Mouse (Mus musculus) megakaryocyte, embryonic 14.5 days (primary cell): ENCODE results near the gene Tubb4b. TPM values are rescaled to one million over a fixed set of nuclear protein-coding genes. Genes with fewer than 3 reads are reported as not detected.

Source experiments
- H3K27me3 ChIP-seq: replicated peaks from 2 replicates; pipeline ENCODE3; 2012; ENCODE audit warnings: inconsistent platforms
- H3K36me3 ChIP-seq: replicated peaks from 2 replicates; pipeline ENCODE3; 2012; ENCODE audit warnings: low read length, inconsistent platforms, mixed read lengths
- H3K4me1 ChIP-seq: 2 replicates; pipeline ENCODE4 v1.6.1; 2012; ENCODE audit warnings: inconsistent platforms
- H3K4me3 ChIP-seq: replicated peaks from 2 replicates; pipeline ENCODE3; 2012; ENCODE audit warnings: moderate library complexity, mild to moderate bottlenecking, inconsistent platforms
- H3K9me3 ChIP-seq: 2 replicates; pipeline ENCODE4 v1.6.1; 2012; ENCODE audit warnings: inconsistent platforms
- FLI1 ChIP-seq: IDR thresholded peaks from 2 replicates; pipeline ENCODE4 v1.6.1; 2012; ENCODE audit warnings: low read length, inconsistent platforms, mixed read lengths
- GATA1 ChIP-seq: IDR thresholded peaks from 3 replicates; pipeline ENCODE4 v1.6.1; 2012; ENCODE audit warnings: mixed read lengths, low read length, inconsistent platforms, borderline replicate concordance
- polyA plus RNA-seq: library from polyadenylated mRNA; stranded (reverse); fragments of >175 nt; gene quantifications from 2 replicates; pipeline ENCODE4 v1.2.3, GENCODE M21; 2012; ENCODE audit warnings: low replicate concordance; ENCODE audit not compliant: insufficient read depth

Tubb4b gene
- polyA plus RNA-seq: 264 and 365 TPM in 2 replicates

DNA sequence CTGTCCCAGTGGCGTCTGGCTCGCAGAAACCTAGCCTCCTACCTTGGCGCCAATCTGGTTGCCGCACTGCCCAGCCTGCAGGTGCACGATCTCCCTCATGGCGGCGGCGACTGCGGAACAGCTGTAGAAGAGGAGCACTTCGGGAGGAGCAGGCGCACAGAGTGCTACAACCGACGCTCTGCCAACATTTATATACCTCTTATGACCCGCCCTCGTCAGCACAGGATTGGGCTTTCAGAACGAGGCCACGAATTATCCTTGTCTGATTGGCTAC is at the start of gene Tubb4b:
Tubb4b (minus strand) TSS at position 211 of the 274 bp plus-strand sequence.
- H3K27me3 ChIP-seq: no peaks in the 10 kb centered on the region
- no peaks in the 10 kb centered on the region for H3K9me3 ChIP-seq
- TF ChIP-seq FLI1 (no peak), GATA1 (no peak)
- peaks cover 81% of the 10 kb centered on the region for H3K4me1 ChIP-seq
- peak within 1 kb of the TSS; percentile 99 for H3K4me3 ChIP-seq
- H3K36me3 ChIP-seq: peaks cover 24% of the 10 kb centered on the region

DNA sequence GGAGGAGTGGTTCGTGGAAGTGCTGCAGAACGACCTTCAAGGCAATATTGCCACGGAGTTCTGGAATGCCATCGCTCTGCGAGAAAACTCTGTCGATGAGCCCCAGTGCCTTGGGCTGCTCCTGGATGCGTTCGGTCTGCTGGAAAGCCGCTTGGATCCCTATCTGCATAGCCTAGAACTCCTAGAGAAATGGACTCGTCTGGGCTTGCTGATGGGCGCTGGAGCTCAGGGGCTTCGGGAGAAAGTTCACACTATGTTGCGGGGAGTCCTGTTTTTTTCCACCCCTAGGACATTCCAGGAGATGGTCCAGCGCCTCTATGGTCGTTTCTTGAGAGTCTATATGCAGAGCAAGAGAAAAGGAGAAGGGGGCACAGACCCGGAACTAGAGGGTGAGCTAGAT is 48.5 kb upstream of the Tubb4b start:
- Histone ChIP-seq H3K4me1 (peaks cover 65% of the 10 kb centered on the region), H3K36me3 (peaks cover 80% of the 10 kb centered on the region), H3K27me3 (no peaks in the 10 kb centered on the region), H3K4me3 (peak overlapping the region; percentile 97), H3K9me3 (no peaks in the 10 kb centered on the region)
- no peak for TF ChIP-seq GATA1
- no peak for TF ChIP-seq FLI1

DNA sequence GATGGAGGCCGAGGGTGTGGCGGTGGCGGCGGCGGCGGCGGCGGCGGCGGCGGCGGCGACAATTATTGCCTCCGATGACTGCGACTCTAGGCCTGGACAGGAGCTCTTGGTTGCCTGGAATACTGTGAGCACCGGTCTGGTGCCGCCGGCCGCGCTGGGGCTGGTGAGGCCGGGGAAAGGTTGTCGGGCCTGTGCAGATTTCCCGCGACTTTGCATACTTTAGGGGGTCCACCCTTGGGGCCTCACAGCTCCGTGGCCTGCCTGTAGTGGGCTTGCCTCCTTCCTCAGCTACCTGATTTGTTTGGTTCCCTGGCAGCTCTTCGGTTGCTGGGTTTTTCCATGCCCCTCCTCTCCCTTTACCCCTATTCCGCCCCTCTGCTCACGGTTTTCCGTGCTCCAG is 48.0 kb upstream of the Tubb4b start:
- TF ChIP-seq GATA1 (no peak), FLI1 (no peak)
- Histone ChIP-seq H3K27me3 (no peaks in the 10 kb centered on the region), H3K36me3 (peaks cover 80% of the 10 kb centered on the region), H3K4me1 (peaks cover 70% of the 10 kb centered on the region), H3K9me3 (no peaks in the 10 kb centered on the region), H3K4me3 (peak overlapping the region; percentile 97)

DNA sequence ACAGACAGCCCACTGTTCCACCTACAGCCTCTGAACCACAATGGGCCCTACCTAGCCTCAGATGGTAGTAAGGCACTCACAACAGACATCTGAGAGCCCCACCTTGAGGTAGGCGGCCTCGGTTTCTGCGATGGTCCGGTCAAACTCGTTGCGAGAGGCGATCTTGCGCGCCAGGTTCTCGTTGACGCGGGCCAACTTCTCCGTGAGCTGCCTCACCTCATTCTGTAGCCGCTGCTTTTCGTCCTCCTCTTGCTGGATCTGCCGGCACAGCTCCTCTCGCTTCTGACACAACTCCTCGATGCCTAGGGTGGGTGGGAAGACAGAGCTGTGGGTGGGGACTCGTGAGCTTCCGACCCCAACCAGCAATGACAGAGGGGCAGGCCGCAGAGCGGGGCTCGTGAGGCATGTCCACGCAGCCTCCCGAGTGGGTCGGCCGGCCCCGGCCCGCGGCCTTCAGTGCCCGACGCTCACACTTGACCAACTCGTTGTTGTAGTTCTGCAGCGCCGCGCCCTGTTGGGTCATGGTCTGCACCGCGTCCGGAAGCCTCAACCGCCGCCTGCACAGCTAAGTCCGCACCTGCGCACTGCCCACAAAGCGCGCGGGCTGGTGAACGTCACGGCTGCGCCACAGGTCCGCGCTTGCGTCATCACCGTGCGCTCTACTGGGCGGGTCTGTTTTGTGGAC is 47.5 kb upstream of the Tubb4b start, which contains the start of the genes Ssna1 and Anapc2:
Ssna1 (minus strand) TSS at position 612 of the 685 bp plus-strand sequence.
Anapc2 (plus strand) TSS at position 652 of the 685 bp plus-strand sequence.
- H3K9me3 ChIP-seq: no peaks in the 10 kb centered on the region
- H3K36me3 ChIP-seq: peaks cover 80% of the 10 kb centered on the region
- no peaks in the 10 kb centered on the region for H3K27me3 ChIP-seq
- TF ChIP-seq FLI1: no peak
- TF ChIP-seq GATA1: no peak
- peak within 1 kb of the TSS; percentile 97 for H3K4me3 ChIP-seq
- H3K4me1 ChIP-seq: peaks cover 76% of the 10 kb centered on the region

DNA sequence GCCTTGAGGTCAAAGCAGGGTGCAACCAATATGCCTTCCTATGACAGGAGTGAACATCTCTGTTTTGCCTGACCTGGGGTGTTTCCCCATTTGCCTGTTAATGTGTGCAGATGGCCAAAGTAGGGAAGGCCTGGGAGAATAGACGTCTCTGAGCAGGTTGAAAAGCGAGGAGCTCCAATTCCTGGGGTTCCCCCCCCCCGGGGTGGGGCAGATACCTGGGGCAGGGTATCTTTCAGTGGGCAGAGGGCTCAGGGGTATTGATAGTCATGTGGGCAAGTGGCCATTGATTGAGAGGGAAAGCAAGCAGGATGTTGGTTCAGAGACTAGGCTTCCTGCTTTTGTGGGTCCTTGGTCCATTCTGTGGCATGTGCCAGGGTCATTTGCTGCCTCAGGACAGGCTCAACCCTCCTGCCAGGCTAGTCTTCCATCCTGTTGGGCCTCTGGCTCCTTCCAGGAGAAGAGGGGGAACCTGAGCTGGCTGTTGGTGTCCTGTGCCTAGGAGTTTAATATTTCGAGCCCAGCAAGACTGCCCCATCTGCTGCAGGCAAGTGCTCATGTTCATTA is 43.3 kb upstream of the Tubb4b start:
- Histone ChIP-seq H3K36me3 (peaks cover 58% of the 10 kb centered on the region), H3K4me1 (peaks cover 93% of the 10 kb centered on the region)
- TF ChIP-seq FLI1 (no peak), GATA1 (no peak)

DNA sequence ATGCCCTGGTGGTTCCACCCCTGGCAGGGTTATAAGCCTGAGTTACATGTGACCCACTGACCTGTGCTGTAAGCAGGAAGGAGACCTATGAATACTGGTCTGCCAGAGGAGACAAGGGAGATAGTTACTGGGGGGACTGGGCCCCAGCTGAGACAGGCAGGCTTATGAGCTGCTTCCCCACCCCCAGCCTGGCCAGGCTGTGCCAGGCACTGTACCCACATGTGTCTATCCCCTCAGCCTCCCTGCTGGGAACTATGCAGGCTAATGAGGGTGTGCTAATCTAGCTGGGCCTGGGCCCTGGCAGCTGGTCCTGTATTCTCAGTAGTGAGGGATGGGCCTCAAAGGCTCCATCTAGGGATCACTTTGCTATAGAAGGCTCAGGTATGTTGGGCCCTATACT is 42.7 kb upstream of the Tubb4b start:
- no peaks in the 10 kb centered on the region for H3K27me3 ChIP-seq
- peaks cover 58% of the 10 kb centered on the region for H3K36me3 ChIP-seq
- no peaks in the 10 kb centered on the region for H3K9me3 ChIP-seq
- H3K4me1 ChIP-seq: peaks cover 92% of the 10 kb centered on the region
- peak overlapping the region; percentile 51 for H3K4me3 ChIP-seq
- TF ChIP-seq GATA1: no peak

More for the DNA sequence above, 43.3 kb upstream of the Tubb4b start:
- no peaks in the 10 kb centered on the region for H3K27me3 ChIP-seq
- H3K4me3 ChIP-seq: no peak overlapping the region
- no peaks in the 10 kb centered on the region for H3K9me3 ChIP-seq

DNA sequence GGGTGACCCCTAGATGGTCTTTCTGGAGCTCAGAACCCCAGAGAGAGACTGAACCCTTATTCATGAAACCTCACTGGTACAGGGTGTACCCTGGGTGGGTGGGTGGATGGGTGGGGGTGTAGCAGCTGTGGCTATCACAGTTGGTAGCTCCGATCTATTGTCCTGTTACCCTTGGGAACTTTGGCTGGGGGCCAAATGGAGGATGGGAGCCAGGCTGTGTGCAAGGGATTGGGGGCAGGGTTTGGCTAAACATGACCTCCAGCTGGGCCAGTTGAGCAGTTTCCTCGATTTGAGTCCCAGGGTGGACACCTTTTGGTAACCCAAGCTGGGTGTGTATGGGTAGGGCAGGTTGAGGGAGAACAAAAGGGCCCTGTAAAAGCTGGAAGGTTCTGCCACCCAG is 42.2 kb upstream of the Tubb4b start:
- no peaks in the 10 kb centered on the region for H3K27me3 ChIP-seq
- no peaks in the 10 kb centered on the region for H3K9me3 ChIP-seq
- H3K4me3 ChIP-seq: peak overlapping the region; percentile 88
- H3K36me3 ChIP-seq: peaks cover 58% of the 10 kb centered on the region
- no peak for TF ChIP-seq GATA1
- no peak for TF ChIP-seq FLI1
- peaks cover 96% of the 10 kb centered on the region for H3K4me1 ChIP-seq

DNA sequence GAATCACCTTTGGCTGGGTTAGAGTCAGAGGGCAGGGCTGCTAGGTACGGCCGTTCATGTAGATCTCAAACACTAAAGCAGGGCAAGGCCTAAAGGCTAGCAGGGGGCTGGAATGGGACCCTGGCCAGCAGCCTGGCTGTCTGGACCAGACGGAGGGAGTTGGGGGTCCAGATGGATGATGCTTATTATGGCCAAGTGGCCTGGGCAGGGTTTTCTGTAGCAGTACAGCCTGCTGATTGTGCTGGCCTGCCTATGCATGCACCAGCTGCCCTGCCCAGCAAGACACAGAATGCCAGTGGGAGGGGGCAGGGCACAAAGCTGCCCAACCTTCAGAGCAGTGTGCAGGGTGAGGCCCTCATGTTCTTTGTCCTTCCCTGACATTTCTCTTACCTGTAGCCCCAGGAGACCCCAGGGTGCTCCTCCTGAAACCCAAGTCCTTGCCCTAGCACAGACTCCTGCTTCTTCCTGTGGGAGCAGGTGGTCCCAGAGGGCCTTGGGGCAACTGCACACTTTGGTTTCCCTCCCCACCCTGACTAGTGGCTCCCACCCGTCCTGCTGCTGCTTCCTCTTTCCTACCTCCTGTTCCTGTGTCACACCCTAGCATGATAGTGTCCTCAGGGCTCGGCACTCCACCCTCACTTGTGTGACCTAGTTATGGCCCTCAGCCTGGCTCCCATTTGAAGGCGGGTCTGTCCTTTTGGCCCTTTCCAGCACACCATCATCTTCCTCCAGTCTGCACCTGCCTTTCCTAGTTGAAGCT is 41.6 kb upstream of the Tubb4b start:
- H3K4me1 ChIP-seq: peaks cover 95% of the 10 kb centered on the region
- H3K4me3 ChIP-seq: peak overlapping the region; percentile 88

DNA sequence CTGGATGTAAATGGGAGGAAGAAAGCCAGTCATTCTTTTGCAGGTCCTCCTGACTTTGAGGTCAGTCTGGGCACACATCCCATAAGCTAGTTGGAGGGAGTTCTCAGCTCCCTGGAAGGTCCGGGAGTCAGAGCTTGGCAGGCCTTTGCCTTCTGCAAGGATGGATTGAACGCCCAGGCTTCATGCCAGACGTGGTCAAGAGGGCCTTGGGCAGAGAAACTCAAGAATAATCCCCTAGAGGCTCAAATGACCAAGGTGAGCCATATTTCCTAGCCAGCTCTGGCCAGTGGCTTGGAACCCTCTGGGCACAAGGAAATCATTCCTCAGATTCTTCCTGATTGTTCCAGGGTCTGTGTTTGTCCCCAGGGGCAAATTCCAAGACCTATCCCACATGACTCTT is 40.3 kb upstream of the Tubb4b start:
- H3K27me3 ChIP-seq: no peaks in the 10 kb centered on the region
- no peak for TF ChIP-seq FLI1
- TF ChIP-seq GATA1: no peak
- H3K36me3 ChIP-seq: peaks cover 46% of the 10 kb centered on the region
- peaks cover 83% of the 10 kb centered on the region for H3K4me1 ChIP-seq
- H3K4me3 ChIP-seq: peak overlapping the region; percentile 76
- no peaks in the 10 kb centered on the region for H3K9me3 ChIP-seq

More for the DNA sequence above, 41.6 kb upstream of the Tubb4b start:
- Histone ChIP-seq H3K36me3 (peaks cover 58% of the 10 kb centered on the region), H3K27me3 (no peaks in the 10 kb centered on the region), H3K9me3 (no peaks in the 10 kb centered on the region)
- TF ChIP-seq GATA1 (no peak), FLI1 (no peak)

DNA sequence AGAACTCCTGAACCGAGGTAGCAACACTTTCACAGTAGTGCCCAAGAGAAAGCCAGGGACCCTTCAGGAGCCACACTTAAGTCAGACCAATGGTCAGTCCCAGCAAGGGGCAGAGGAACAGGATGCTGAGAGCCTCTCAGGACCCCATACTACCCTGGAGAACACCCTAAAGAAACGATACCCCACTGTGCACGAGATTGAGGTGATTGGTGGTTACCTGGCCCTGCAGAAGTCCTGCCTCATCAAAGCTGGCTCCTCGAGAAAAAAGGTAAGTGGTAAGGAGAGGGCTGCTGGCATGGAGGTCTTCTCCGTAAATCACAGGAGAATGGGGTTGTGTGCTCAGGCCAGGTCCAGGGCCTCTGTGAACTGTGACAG is 39.8 kb upstream of the Tubb4b start:
- H3K27me3 ChIP-seq: no peaks in the 10 kb centered on the region
- H3K4me3 ChIP-seq: peak overlapping the region; percentile 96
- H3K9me3 ChIP-seq: no peaks in the 10 kb centered on the region
- peaks cover 77% of the 10 kb centered on the region for H3K4me1 ChIP-seq
- TF ChIP-seq GATA1: no peak
- no peak for TF ChIP-seq FLI1
- H3K36me3 ChIP-seq: peaks cover 40% of the 10 kb centered on the region
